Mouse (Mus musculus) embryo, embryonic 10 days (tissue): Measurements from ENCODE around the gene Faim.

Experiments used
- DNase-seq: peaks from one replicate; pipeline ENCODE4 v3.0.0-alpha.2; 2015; ENCODE audit warnings: low spot score

The Faim gene

DNA sequence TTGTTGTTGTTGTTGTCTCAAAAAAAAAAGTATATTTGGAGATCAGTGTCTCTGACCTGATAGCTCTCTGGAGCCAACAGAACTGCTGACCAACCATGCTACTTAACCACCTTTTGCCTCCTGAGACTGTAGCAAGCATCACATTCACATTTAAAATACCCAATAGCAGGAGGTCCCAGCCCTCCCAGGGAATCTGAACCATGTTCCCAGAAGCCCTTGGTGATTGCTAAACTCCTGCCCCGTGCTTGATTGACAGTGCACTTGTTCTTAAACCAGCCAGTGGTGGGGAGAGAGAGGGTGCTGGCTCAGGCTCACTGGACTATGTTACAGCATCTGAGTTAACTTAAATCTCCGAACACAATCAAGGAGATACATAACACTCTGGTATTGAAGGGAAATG is 11.3 kb upstream of the Faim start:
- no peak for DNase-seq

DNA sequence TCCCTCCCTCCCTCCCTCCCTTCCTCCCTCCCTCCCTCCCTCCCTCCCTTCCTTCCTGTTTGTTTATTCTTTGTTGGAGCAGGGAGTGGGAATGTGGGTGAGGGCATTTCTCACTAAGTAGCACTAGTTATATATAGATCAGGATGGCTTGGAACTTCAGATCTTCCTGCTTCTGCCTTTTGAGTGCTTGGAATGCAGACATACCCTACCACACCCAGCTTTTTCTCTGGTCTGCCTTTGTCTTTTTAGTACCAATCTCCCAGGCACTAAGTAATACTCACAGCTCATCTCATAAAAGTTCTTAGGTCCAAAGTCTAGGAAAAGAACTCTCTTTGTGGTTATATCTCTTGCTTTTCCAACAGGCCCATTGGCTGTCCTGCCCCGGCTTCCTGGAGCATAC is 10.1 kb upstream of the Faim start:
- no peak for DNase-seq

DNA sequence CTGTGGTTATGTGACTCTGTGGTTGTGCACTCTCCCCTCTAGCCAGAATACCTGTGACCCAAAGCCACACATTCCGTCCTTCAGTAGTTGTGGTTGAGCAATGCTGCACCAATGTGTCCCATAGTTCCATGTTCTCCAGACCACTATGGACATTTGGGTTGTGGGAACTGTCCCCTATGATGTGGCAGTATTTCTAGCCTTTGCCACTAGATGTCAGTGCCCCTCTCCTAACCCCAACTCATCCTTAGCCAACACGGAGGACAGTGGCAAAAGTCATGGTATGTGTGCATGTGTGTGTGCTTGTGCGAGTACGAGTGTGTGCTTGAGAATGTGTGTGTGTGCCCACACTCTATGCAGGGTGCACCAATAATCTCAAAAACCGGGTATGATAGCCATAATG is 9.7 kb upstream of the Faim start:
- no peak for DNase-seq

DNA sequence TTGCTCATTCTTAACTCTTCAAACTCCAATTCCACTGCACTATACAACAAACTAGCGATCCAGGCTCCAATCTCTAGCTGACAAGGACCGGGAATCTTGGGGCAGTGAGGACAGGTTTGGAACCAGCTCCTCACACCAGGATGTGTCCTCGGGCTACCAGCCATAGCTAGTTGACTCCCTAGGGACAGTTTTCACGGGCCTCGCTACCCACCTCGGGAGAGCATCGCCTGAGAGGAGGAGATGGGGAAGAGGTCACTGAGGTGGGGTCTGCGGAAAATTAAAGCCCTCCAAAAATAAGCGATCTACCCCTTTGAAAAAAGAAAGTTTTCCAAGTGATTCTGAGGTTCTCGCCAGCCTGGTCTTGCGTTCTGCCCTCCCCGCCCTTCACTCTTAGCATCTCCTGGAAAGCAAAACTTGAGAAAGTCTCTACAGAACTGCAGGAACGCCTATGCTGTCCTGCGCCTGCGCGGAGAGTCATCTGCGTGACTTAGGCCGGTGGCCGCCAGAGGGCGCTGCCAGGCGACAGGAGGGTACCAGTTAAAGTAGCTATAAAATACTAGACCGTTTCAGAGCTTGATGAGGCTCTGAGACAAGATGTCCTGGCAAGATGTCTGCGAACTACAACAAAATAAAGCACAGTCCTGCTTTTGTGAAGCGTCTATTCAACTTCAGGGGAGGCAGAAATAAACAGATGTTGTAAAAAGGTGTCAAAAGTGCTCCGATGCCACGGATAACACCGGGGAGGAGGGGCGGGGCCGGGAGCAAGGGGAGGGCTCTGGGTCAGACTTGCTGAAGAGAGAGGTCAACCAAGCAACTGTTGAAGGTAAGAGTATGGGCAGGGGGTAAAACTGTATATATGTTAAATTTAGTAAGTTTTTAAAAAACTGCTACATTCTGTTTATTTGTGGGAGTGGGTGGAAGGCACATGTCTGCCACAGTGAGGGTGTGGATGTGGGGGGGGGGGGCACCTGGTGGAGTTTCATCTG is 6.4 kb upstream of the Faim start:
- DNase-seq: peak; percentile 93

DNA sequence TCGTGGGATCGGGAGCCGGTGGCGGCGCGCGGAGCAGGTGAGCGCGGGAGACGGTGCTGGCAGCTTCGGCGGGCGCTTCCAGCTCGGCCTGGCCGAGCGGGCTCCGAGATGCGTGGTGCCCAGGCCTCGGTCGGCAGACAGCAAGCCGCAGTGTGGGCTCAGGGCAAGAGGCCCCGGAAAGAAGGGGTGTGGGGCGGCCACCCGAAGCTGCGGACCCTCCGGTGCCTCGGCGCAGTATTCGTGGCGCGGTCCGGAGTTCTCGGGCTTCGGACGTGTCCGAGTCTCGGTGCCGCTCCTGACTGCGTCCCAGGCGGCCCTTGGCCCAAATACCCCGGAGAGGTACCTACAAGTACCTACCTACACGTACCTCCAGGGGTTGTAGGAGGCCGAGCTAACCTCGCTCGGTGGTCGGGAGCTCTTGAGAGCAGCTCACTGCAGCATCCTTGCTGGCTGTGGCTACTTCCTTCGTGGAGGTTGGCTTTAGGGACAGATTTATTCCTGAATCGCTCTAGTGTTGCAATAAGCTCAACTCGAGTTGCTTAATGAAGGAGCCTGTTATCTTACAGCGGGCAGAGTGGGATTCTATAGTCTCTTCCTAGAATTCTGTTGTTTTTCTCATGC is 413 bp downstream of the Faim start:
- DNase-seq: peak; percentile 50

DNA sequence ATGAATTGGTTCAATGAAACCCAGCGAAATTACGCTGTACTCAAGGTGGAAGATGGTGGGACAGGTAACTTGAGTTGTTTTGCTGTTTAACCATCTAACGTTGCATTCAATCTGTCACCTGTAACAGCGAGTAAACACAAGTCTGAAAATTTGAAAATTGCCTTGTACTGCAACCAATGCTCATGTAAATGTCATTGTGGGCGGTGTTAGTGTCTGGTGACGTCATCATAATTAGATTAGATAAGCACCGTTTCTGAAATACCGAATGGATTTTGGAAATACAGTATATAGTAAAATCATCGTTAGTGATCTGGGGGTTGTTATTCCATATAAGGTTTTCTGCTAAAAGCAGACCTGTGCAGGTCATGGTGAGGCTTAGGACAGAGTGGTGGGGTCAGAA is 958 bp downstream of the Faim start:
- no peak for DNase-seq

DNA sequence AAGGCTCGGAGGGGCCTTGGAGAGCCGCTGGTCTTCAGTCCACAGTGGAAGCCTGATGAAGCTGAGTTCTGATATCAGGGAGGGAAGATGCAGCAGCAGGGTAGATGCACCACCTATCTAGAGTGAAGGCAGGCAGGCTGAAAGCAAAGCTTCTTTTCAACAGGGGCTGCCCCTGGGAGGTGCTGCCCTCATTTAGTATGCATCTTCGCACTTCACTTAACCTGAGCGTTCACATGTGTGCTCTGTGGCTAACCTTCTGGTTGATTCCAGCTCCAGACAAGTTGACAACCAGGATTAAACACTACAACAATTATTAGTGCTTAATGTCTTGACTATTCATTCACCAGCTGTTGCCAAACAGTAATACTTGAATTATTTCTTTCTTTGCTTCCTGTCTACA is 7.9 kb downstream of the Faim start:
- DNase-seq: no peak

DNA sequence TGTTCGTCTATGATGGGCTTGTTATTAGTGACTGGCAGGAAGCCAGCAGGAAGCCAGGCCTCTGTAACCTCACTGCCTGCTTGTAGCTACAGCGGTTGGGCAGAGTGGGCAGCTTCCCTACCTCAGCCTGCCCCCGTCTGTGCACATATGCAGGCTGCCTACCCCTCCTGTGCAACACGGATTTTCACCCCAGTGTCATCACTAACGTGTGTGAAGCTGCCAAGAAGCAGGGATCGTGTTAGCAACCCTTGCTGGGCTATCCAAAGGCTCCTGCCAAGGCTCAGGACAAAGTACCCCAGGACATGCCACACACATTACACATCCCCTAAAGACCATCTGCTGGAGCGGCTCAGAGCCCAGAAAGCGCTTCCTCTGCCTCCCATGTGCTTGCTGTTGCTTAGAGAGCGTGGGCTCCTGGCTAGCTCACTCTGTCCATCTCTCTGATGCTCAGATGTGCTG is 13.7 kb downstream of the Faim start:
- DNase-seq: no peak

DNA sequence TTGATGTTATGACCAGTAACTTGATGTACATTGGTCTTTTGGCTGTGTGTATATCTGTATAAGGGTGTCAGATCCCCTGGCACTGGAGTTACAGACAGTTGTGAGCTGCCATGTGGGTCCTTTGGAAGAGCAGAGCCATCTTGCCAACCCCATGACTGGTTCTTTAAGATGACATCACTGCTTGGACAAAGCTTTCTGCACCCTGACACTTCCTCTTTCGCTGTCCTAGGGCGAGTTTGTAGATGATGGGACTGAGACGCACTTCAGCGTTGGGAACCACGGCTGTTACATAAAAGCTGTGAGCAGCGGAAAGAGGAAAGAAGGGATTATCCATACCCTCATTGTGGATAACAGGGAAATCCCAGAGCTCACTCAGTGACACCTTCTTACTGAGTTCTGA is 15.2 kb downstream of the Faim start:
- DNase-seq: no peak

DNA sequence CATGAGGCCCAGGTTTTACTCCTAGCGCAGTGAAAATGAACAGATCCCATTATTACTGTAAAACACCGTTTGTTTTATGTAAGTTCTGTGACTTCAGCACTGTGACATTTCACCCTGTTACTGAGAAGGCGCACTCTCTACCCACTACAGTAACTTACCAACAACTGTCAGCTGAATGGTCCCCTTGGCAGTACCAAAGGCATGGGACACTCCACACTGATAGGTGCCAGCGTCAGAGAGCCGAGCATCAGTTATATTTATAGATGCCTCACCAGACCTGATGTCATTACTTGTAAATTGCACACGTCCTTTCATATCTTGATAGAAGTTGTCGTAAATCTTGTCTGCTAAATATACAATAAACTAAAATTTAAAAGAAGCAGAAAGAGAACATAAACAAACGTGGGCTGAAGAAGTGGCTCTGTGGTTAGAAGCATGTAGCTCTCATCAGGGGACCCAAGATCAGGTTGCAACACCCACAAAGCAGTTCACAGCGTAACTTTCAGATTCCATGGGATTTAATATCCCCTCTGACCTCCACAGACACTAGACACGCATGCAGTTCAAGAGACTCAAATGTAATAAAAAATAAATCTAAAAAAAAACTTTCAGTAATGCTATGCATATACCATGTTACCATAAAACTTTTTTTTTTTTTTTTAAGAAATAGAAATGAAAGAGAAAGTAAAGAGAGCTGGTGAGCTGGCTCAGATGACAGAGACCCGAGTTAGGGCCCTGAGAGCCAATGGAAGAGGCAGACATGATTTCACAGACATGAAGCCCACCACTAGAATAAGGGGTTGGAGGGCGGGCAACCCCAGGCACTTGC is 23.1 kb downstream of the Faim start:
- DNase-seq: no peak

DNA sequence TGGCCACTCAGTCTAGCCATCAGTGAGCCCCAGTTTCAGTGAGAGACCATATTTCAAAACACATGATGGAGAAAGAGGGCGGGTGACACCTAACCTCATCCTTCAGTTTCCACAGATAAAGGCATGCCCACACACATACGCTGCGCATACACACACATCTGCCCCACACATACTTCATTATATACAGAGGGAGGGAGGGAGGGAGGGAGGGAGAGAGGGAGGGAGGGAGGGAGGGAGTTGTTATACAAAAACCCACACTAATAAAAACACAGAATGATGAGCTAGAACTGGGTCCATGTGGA is 23.7 kb downstream of the Faim start:
- DNase-seq: no peak

DNA sequence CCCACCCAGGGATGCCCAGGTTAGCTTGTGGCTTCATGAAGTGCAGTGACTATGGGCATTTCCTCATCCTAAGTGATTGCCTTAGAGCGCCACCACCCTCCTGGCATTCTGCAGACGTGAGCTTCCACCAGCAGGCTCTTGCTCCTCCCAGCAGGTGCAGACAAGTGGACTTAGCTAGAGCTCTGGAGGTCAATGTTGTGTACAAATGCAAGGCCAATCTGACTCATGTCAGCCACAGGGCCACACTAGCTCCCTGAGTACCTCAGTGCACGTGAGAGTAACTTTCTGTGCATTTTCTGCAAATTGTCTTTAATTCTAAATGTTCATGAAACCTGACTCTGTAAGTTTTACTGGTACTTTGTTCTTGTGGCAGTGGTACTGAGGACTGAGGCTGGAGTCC is 30.1 kb downstream of the Faim start:
- no peak for DNase-seq

DNA sequence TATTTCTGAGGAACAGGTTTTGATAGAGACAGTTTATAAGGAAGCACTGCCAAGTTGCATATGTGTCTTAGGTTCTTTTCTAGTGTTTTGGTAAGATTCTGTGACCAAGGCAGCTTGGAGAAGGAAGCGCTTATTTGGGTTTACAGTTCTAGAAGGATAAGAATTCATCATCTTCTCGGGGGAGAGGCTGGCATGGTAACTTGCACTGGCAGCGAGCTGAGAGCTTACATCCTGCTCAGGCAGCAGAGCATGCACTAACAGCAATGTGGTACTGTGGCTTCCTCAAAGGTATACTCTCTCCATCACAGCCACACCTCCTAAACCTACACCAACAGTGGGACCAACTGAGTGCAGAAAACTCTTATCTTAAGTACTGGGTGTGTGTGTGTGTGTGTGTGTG is 30.6 kb downstream of the Faim start:
- DNase-seq: no peak

DNA sequence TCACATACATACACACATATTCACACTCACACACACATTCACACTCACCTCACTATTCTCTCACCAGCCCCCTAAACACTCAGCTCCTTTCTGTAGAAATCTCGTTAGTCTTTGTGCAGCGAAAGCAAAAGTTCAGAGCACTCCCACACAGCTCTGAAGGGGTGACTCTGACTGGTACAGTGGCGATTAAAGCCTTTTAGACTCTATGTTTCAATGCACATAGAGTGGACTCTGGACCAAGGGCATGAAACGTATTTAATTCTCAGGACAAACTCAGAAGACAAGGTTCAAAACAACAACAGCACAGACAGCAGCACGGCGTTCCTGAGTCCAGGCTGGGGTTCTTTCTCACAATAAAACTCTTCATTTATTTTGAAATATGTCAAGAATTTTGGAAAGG is 31.5 kb downstream of the Faim start:
- no peak for DNase-seq

DNA sequence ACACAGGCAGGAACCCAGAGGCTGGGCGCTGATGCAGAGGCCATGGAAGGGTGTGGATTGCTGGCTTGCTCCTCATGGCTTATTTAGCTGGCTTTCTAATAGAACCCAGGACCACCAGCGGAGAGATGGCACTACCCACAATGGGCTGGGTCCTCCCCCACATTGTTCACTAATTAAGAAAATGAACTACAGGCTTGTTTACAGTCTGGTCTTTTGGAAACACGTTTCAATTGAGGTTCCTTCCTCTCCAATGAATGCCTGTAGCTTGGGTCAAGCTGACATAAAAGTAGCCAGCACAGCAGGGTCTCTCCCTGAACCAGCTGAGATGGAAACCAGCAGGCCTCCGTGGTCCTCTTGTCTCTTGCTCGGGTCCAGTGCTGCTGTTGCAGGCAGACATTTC is 35.0 kb downstream of the Faim start:
- no peak for DNase-seq

DNA sequence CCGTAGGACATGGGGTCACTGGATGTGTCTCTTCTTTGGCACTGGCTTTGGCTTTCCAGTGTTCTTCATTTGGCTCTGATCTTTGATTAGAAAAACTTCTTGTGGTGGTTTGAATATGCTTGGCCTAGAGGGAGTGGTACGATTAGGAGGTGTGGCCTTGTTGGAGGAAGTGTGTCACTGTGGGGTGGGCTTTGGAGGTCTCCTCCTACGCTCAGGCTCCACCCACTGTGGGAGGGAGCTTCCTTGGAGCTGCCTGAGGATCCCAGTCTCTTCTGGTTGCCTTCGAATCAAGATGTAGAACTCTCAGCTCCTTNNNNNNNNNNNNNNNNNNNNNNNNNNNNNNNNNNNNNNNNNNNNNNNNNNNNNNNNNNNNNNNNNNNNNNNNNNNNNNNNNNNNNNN is 35.6 kb downstream of the Faim start:
- no peak for DNase-seq

DNA sequence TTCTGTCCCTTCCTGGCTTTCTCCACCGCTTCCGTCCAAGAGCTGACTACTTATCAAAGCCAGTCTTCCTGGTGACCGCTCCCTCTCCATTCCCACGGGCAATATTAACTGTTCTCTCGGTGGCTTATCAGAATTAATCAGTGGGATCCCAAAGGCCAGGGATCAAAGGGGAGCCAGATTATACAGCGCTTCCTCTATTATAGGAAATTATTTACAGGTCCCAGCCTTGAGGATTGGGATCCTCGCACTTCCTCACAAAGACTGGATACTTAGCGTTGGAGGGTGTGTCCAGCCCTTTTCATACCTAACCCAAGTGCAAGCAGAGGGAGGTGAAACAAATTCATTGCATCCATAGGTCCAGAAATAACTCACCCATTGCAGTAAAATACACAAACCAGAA is 45.9 kb downstream of the Faim start:
- no peak for DNase-seq

DNA sequence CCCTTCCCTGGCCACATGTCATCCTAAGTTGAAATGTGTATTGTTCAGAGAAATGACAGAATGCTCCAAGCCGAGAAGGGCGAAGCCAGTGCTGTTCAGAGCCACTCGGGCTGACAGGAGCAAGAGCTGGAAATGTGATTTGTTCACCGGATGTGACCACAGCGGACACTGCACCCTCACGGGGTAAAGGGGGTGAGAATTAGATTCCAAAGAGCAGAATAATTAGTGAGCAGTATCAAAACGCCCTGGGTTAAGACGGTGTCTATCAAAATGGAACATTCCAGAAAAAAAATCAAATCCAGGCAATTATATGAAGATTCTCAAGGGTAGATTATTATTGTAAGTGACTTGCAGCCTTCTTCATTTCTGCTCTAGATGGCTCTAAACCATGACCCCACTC is 47.9 kb downstream of the Faim start:
- DNase-seq: no peak

DNA sequence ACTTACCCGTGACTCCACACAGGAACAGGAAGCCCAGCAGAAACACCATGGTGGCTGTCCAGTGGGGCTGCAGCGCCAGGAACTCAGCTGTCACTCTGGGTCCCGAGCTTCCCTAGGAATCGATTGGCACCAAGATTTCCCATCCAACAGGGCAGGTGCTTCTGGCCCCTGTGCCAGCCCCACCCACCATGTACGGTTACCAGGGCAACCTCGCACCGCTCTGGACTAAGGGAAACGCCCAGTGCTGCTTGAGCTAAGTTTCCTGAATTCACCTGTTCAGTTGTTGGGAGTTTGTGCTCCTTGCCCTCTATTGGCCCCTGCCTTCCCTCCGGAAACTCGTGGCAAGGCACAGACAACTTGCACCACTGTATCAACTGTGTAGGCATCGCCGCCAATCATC is 49.4 kb downstream of the Faim start, which contains the start of gene Gm1123:
Gene Gm1123, minus strand, starts transcription at position 141 of the 400 bp plus-strand sequence.
- DNase-seq: no peak

DNA sequence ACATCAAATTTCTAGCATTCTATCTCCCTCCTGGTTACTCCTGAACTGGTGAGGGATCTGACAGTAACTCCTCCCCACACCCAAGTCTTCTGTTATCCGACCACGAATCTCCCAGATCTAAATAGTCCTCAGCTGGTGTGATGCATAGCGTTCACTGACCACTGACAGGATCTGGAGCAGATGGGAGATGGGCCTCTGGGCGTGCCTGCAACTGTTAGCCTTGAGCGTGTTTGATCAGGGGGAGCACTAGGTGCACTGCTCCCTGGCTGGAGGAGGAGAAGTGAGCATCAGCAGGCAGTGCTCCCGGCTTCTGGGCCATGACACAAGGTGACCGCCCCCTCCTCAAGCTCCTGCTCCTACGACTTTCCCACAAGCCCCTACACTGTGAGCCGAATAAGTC is 55.8 kb downstream of the Faim start:
- DNase-seq: no peak

DNA sequence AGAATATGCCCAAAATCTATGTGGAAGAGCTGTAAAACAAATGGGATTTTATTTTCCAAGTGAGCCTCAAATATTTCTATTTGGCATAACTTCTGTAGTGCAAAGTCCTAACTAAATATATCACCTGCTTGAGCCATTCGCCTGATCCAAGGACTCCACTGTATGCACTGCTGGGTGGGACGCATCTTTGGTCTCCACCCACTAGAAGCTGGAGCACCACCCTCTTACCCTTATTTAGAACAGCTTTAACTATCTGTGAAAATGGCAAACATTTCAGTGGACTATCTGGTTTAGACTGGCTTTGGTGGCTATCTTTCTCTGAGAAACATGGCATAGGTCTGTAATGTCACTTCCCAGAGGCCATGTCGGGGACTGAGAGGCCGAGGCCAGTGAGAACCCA is 56.5 kb downstream of the Faim start:
- DNase-seq: no peak

DNA sequence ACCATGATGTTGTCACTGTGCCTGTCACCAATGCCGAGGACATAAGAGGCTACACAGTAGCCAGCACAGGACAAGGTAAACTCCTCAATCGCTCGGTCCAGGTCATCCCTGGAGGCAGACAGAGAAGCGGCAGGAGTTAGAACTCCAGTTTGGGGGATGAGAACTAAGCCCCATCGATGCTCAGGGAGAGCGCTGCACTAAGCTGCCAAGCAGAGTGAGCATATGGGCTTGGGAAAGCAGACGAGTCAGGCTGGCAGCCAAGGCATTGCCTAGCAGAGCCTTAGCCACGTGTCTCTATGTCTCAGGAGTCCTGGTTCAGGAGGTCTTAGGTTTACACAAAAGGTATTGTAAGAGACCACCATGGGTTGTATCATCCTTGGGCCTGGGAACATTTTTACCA is 58.6 kb downstream of the Faim start:
- no peak for DNase-seq

DNA sequence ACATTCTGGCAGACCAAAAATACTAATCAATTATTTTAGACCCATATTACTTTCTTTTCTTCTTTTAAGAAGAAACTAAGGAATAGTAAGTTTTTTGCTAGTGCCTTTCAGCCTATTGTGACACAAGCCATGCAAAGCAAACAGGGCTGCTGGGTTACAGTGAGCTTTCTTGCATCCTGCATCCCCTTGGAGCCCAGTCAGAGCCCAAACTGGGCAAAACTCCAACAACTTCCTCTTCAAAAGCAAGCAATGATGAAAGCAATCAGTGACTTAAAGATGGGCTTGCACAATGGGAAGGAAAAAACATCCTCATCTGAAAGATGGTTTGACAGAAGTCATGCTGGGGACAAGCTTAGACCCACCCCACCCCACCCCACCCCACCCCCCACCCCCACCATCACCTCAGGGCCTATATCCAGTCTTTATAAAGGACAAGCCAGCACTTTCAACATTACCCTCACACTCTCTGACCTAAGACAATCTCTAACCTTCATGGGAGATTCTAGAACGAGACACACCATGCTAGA is 62.6 kb downstream of the Faim start:
- no peak for DNase-seq
